Mouse (Mus musculus) 3T3-L1 (cell line): ENCODE data around the gene Psmd10.

Experiments used
- DNase-seq: peaks from one replicate; pipeline ENCODE4 v3.0.0-alpha.2; 2015; ENCODE audit warnings: low read depth, low spot score

Gene Psmd10

GRCm38 (mm10) chrX:140956272-140956940 lies at the start of gene Psmd10, which contains the start of gene Atg4a:
Psmd10 (minus strand) TSS chrX:140956728.
Atg4a (plus strand) TSS chrX:140956907.
- peak; percentile 98 for DNase-seq

- DNase-seq, result no peak
These were observed 42.4 kb upstream of the Psmd10 start for GRCm38 (mm10) chrX:140998885-140999284.

GRCm38 (mm10) chrX:140997912-140998545 lies 41.5 kb upstream of the Psmd10 start:
- no peak for DNase-seq

- DNase-seq, result no peak
These were observed 40.5 kb upstream of the Psmd10 start for GRCm38 (mm10) chrX:140996909-140997516.

- DNase-seq, result no peak
These were observed 28.7 kb upstream of the Psmd10 start for GRCm38 (mm10) chrX:140985256-140985655.

- DNase-seq, result no peak
These were observed 28.3 kb upstream of the Psmd10 start for GRCm38 (mm10) chrX:140984795-140985194.

GRCm38 (mm10) chrX:140983206-140983960 lies 26.9 kb upstream of the Psmd10 start:
- DNase-seq, result peak; percentile 51

GRCm38 (mm10) chrX:140980163-140980562 lies 23.6 kb upstream of the Psmd10 start:
- DNase-seq, result no peak

GRCm38 (mm10) chrX:140979546-140979945 lies 23.0 kb upstream of the Psmd10 start:
- DNase-seq, result peak; percentile 71

GRCm38 (mm10) chrX:140978943-140979342 lies 22.4 kb upstream of the Psmd10 start:
- no peak for DNase-seq

- DNase-seq, result no peak
These were observed 431 bp upstream of the Psmd10 start for GRCm38 (mm10) chrX:140956959-140957358.

GRCm38 (mm10) chrX:140953618-140954017 lies 2.9 kb downstream of the Psmd10 start:
- DNase-seq, result no peak

- no peak for DNase-seq
These were observed 20.3 kb downstream of the Psmd10 start for GRCm38 (mm10) chrX:140936271-140936670.

GRCm38 (mm10) chrX:140933263-140933662 lies 23.3 kb downstream of the Psmd10 start:
- DNase-seq, result no peak

- peak; percentile 32 for DNase-seq
These were observed 24.5 kb downstream of the Psmd10 start for GRCm38 (mm10) chrX:140932066-140932465.

- peak; percentile 34 for DNase-seq
These were observed 35.2 kb downstream of the Psmd10 start for GRCm38 (mm10) chrX:140921321-140921720.

GRCm38 (mm10) chrX:140907360-140907759 lies 49.2 kb downstream of the Psmd10 start, which contains the start of gene Vsig1:
Vsig1 (plus strand) TSS chrX:140907608.
- no peak for DNase-seq

GRCm38 (mm10) chrX:140903487-140903886 lies 53.0 kb downstream of the Psmd10 start:
- no peak for DNase-seq
